Mouse (Mus musculus): ENCODE results near the gene Riok1. TPM values are rescaled to one million over a fixed set of nuclear protein-coding genes. Genes with fewer than 3 reads are reported as not detected.
A peak's percentile ranks its signal among the peaks of the same experiment; 100 is the strongest.

Gene Riok1
- polyA plus RNA-seq, 1 experiment from 2014 or later: 37.7 TPM

- Histone ChIP-seq H3K27ac (ENCODE audit: low read length) (no peak overlapping the region), H3K27me3 (replicated peaks; ENCODE audit: control insufficient read depth, insufficient read depth, low read length) (no peaks in the 10 kb centered on the region), H3K4me1 (ENCODE audit: control insufficient read depth, insufficient read depth, low read length) (no peaks in the 10 kb centered on the region), H3K9me3 (ENCODE audit: control insufficient read depth, low read length) (no peaks in the 10 kb centered on the region), H3K4me2 (ENCODE audit: low read depth, low read length) (no peak overlapping the region), H3K9ac (ENCODE audit: low read depth, low read length) (no peak overlapping the region), H3K4me3 (ENCODE audit: low read length) (no peak overlapping the region), H3K36me3 (ENCODE audit: control insufficient read depth, insufficient read depth, low read length) (no peaks in the 10 kb centered on the region)
- no peak for ATAC-seq
- WGBS: 85% methylated on average over 5 of the region's 5 CpGs
These were observed 26.9 kb upstream of the Riok1 start for GRCm38 (mm10) chr13:38009721-38010408.

GRCm38 (mm10) chr13:38010444-38010910 is 26.3 kb upstream of the Riok1 start:
- 78% methylated on average over 5 of the region's 5 CpGs for WGBS
- H3K4me3 ChIP-seq (ENCODE audit: low read length): no peak overlapping the region

GRCm38 (mm10) chr13:38012436-38012835 is 24.4 kb upstream of the Riok1 start:
- H3K9me3 ChIP-seq (ENCODE audit: control insufficient read depth, low read length): no peaks in the 10 kb centered on the region
- WGBS: 82% methylated on average over 5 of the region's 5 CpGs
- no peaks in the 10 kb centered on the region for H3K27me3 ChIP-seq (replicated peaks; ENCODE audit: control insufficient read depth, insufficient read depth, low read length)
- no peak overlapping the region for H3K27ac ChIP-seq (ENCODE audit: low read length)
- no peak overlapping the region for H3K4me3 ChIP-seq (ENCODE audit: low read length)
- H3K4me2 ChIP-seq (ENCODE audit: low read depth, low read length): no peak overlapping the region
- H3K4me1 ChIP-seq (ENCODE audit: control insufficient read depth, insufficient read depth, low read length): no peaks in the 10 kb centered on the region
- no peak overlapping the region for H3K9ac ChIP-seq (ENCODE audit: low read depth, low read length)
- ATAC-seq: no peak
- H3K36me3 ChIP-seq (ENCODE audit: control insufficient read depth, insufficient read depth, low read length): no peaks in the 10 kb centered on the region

More at GRCm38 (mm10) chr13:38010444-38010910, 26.3 kb upstream of the Riok1 start:
- Histone ChIP-seq H3K9me3 (ENCODE audit: control insufficient read depth, low read length) (no peaks in the 10 kb centered on the region), H3K27me3 (replicated peaks; ENCODE audit: control insufficient read depth, insufficient read depth, low read length) (no peaks in the 10 kb centered on the region), H3K27ac (ENCODE audit: low read length) (no peak overlapping the region), H3K9ac (ENCODE audit: low read depth, low read length) (no peak overlapping the region), H3K4me1 (ENCODE audit: control insufficient read depth, insufficient read depth, low read length) (no peaks in the 10 kb centered on the region), H3K36me3 (ENCODE audit: control insufficient read depth, insufficient read depth, low read length) (no peaks in the 10 kb centered on the region), H3K4me2 (ENCODE audit: low read depth, low read length) (no peak overlapping the region)
- no peak for ATAC-seq

GRCm38 (mm10) chr13:38015591-38015990 is 21.2 kb upstream of the Riok1 start:
- no peak for ATAC-seq
- no peaks in the 10 kb centered on the region for H3K4me1 ChIP-seq (ENCODE audit: control insufficient read depth, insufficient read depth, low read length)
- H3K4me3 ChIP-seq (ENCODE audit: low read length): no peak overlapping the region
- no peaks in the 10 kb centered on the region for H3K9me3 ChIP-seq (ENCODE audit: control insufficient read depth, low read length)
- no peak overlapping the region for H3K9ac ChIP-seq (ENCODE audit: low read depth, low read length)
- WGBS: 89% methylated on average over 4 of the region's 4 CpGs
- H3K27me3 ChIP-seq (replicated peaks; ENCODE audit: control insufficient read depth, insufficient read depth, low read length): no peaks in the 10 kb centered on the region
- H3K27ac ChIP-seq (ENCODE audit: low read length): no peak overlapping the region
- no peaks in the 10 kb centered on the region for H3K36me3 ChIP-seq (ENCODE audit: control insufficient read depth, insufficient read depth, low read length)
- no peak overlapping the region for H3K4me2 ChIP-seq (ENCODE audit: low read depth, low read length)

- ATAC-seq: no peak
- 74% methylated on average over 3 of the region's 3 CpGs for WGBS
These were observed 18.0 kb upstream of the Riok1 start for GRCm38 (mm10) chr13:38018791-38019190.

GRCm38 (mm10) chr13:38025874-38026273 is 10.9 kb upstream of the Riok1 start:
- H3K27me3 ChIP-seq (replicated peaks; ENCODE audit: control insufficient read depth, insufficient read depth, low read length): no peaks in the 10 kb centered on the region
- no peak overlapping the region for H3K4me2 ChIP-seq (ENCODE audit: low read depth, low read length)
- H3K9me3 ChIP-seq (ENCODE audit: control insufficient read depth, low read length): no peaks in the 10 kb centered on the region
- WGBS: 44% methylated on average over 4 of the region's 4 CpGs
- H3K36me3 ChIP-seq (ENCODE audit: control insufficient read depth, insufficient read depth, low read length): no peaks in the 10 kb centered on the region
- ATAC-seq: no peak
- H3K4me3 ChIP-seq (ENCODE audit: low read length): no peak overlapping the region
- H3K9ac ChIP-seq (ENCODE audit: low read depth, low read length): no peak overlapping the region
- H3K27ac ChIP-seq (ENCODE audit: low read length): no peak overlapping the region
- no peaks in the 10 kb centered on the region for H3K4me1 ChIP-seq (ENCODE audit: control insufficient read depth, insufficient read depth, low read length)

More at GRCm38 (mm10) chr13:38018791-38019190, 18.0 kb upstream of the Riok1 start:
- Histone ChIP-seq H3K36me3 (ENCODE audit: control insufficient read depth, insufficient read depth, low read length) (no peaks in the 10 kb centered on the region), H3K4me3 (ENCODE audit: low read length) (no peak overlapping the region), H3K9me3 (ENCODE audit: control insufficient read depth, low read length) (no peaks in the 10 kb centered on the region), H3K4me2 (ENCODE audit: low read depth, low read length) (no peak overlapping the region), H3K27me3 (replicated peaks; ENCODE audit: control insufficient read depth, insufficient read depth, low read length) (no peaks in the 10 kb centered on the region), H3K4me1 (ENCODE audit: control insufficient read depth, insufficient read depth, low read length) (no peaks in the 10 kb centered on the region), H3K9ac (ENCODE audit: low read depth, low read length) (no peak overlapping the region), H3K27ac (ENCODE audit: low read length) (no peak overlapping the region)

GRCm38 (mm10) chr13:38027618-38028248 is 9.1 kb upstream of the Riok1 start:
- no peak overlapping the region for H3K9ac ChIP-seq (ENCODE audit: low read depth, low read length)
- no peaks in the 10 kb centered on the region for H3K27me3 ChIP-seq (replicated peaks; ENCODE audit: control insufficient read depth, insufficient read depth, low read length)
- H3K36me3 ChIP-seq (ENCODE audit: control insufficient read depth, insufficient read depth, low read length): no peaks in the 10 kb centered on the region

GRCm38 (mm10) chr13:38028407-38028806 is 8.4 kb upstream of the Riok1 start:
- H3K27me3 ChIP-seq (replicated peaks; ENCODE audit: control insufficient read depth, insufficient read depth, low read length): no peaks in the 10 kb centered on the region
- no peaks in the 10 kb centered on the region for H3K4me1 ChIP-seq (ENCODE audit: control insufficient read depth, insufficient read depth, low read length)
- H3K9me3 ChIP-seq (ENCODE audit: control insufficient read depth, low read length): no peaks in the 10 kb centered on the region
- ATAC-seq: no peak
- H3K36me3 ChIP-seq (ENCODE audit: control insufficient read depth, insufficient read depth, low read length): no peaks in the 10 kb centered on the region
- H3K27ac ChIP-seq (ENCODE audit: low read length): no peak overlapping the region
- H3K4me2 ChIP-seq (ENCODE audit: low read depth, low read length): no peak overlapping the region
- 80% methylated on average over 4 of the region's 4 CpGs for WGBS
- no peak overlapping the region for H3K4me3 ChIP-seq (ENCODE audit: low read length)
- no peak overlapping the region for H3K9ac ChIP-seq (ENCODE audit: low read depth, low read length)

More at GRCm38 (mm10) chr13:38027618-38028248, 9.1 kb upstream of the Riok1 start:
- H3K27ac ChIP-seq (ENCODE audit: low read length): no peak overlapping the region
- no peak overlapping the region for H3K4me3 ChIP-seq (ENCODE audit: low read length)
- no peaks in the 10 kb centered on the region for H3K9me3 ChIP-seq (ENCODE audit: control insufficient read depth, low read length)
- H3K4me2 ChIP-seq (ENCODE audit: low read depth, low read length): no peak overlapping the region
- ATAC-seq: no peak
- 65% methylated on average over 6 of the region's 6 CpGs for WGBS
- H3K4me1 ChIP-seq (ENCODE audit: control insufficient read depth, insufficient read depth, low read length): no peaks in the 10 kb centered on the region

GRCm38 (mm10) chr13:38037044-38037687 is 371 bp downstream of the Riok1 start, which contains the start of gene Cage1:
Gene Cage1 (minus strand): TSS chr13:38037069.
- Histone ChIP-seq H3K36me3 (ENCODE audit: control insufficient read depth, insufficient read depth, low read length) (peaks cover 13% of the 10 kb centered on the region), H3K27me3 (replicated peaks; ENCODE audit: control insufficient read depth, insufficient read depth, low read length) (no peaks in the 10 kb centered on the region), H3K4me2 (ENCODE audit: low read depth, low read length) (peak within 1 kb of the TSS; percentile 67), H3K9ac (ENCODE audit: low read depth, low read length) (peak within 1 kb of the TSS; percentile 84), H3K4me1 (ENCODE audit: control insufficient read depth, insufficient read depth, low read length) (peaks cover 14% of the 10 kb centered on the region), H3K27ac (ENCODE audit: low read length) (peak within 1 kb of the TSS; percentile 69), H3K4me3 (ENCODE audit: low read length) (peak within 1 kb of the TSS; percentile 75), H3K9me3 (ENCODE audit: control insufficient read depth, low read length) (no peaks in the 10 kb centered on the region)
- ATAC-seq: peak; percentile 96
- under 1% methylated on average over 47 of the region's 47 CpGs for WGBS
